Mouse (Mus musculus): ENCODE results near the gene Gm20721. TPM values are rescaled to one million over a fixed set of nuclear protein-coding genes. Genes with fewer than 3 reads are reported as not detected.
"Not testable (repeated sequence)": the region's sequence is repeated elsewhere in the genome, so short reads cannot be mapped to it uniquely, and the experiment has no call there.

The Gm20721 gene
- polyA plus RNA-seq, 1 experiment: 2.9 TPM

DNA sequence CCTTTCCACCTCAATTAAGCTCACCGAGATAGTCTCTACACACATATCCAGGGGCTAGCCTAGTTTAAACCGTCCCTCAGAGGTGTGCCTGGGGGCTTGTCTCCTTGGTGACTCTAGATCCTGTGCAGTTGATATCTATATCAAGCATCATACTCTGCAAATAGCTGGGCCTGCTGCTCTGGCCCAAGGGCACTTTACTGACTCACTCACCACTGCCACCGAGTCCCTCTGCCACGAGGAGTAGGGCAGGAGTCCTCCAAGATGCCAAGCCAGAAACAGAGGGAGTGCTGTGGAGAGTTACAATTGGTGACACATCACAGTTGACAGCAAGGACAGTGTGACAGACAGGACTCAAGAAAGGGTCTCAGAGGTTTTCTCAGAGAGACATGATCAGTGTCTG is 13.1 kb upstream of the Gm20721 start:
- no peaks in the 10 kb centered on the region for H3K27me3 ChIP-seq (ENCODE audit: control insufficient read depth, insufficient read depth, insufficient read length)
- no peaks in the 10 kb centered on the region for H3K79me3 ChIP-seq (ENCODE audit: low read depth)
- TF ChIP-seq CEBPB (IDR thresholded peaks at IDR 0.05; ENCODE audit: low read depth) (no peak), USF1 (IDR thresholded peaks at IDR 0.05; ENCODE audit: low read depth) (no peak), CTCF (IDR thresholded peaks at IDR 0.05; ENCODE audit: control insufficient read depth, insufficient read depth, insufficient read length) (no peak), MYOG (IDR thresholded peaks at IDR 0.05; ENCODE audit: control insufficient read depth, extremely low read depth, insufficient read length) (no peak), MAX (IDR thresholded peaks at IDR 0.05) (no peak), MYOD1 (IDR thresholded peaks at IDR 0.05; ENCODE audit: control insufficient read depth, insufficient read length, low read depth) (no peak), FOSL1 (IDR thresholded peaks at IDR 0.05; ENCODE audit: insufficient read depth, low read length, poor library complexity, severe bottlenecking) (no peak)
- H3ac ChIP-seq (ENCODE audit: control insufficient read depth, insufficient read length, low read depth): no peak overlapping the region
- H3K36me3 ChIP-seq (ENCODE audit: control insufficient read depth, insufficient read depth): no peaks in the 10 kb centered on the region
- H3K4me3 ChIP-seq (ENCODE audit: insufficient read depth, poor library complexity, severe bottlenecking): no peak overlapping the region
- no peaks in the 10 kb centered on the region for H3K79me2 ChIP-seq (ENCODE audit: control insufficient read depth, insufficient read depth)

GRCm38 (mm10) chr2:174358516-174358915 is 12.0 kb upstream of the Gm20721 start:
- H3K27me3 ChIP-seq (ENCODE audit: control insufficient read depth, insufficient read depth, insufficient read length): no peaks in the 10 kb centered on the region
- no peaks in the 10 kb centered on the region for H3K36me3 ChIP-seq (ENCODE audit: control insufficient read depth, insufficient read depth)
- H3K4me3 ChIP-seq (ENCODE audit: insufficient read depth, poor library complexity, severe bottlenecking): no peak overlapping the region
- H3K79me2 ChIP-seq (ENCODE audit: control insufficient read depth, insufficient read depth): no peaks in the 10 kb centered on the region
- H3K79me3 ChIP-seq (ENCODE audit: low read depth): no peaks in the 10 kb centered on the region
- no peak for TF ChIP-seq MYOD1 (IDR thresholded peaks at IDR 0.05; ENCODE audit: control insufficient read depth, insufficient read length, low read depth)
- no peak for TF ChIP-seq FOSL1 (IDR thresholded peaks at IDR 0.05; ENCODE audit: insufficient read depth, low read length, poor library complexity, severe bottlenecking)
- no peak overlapping the region for H3ac ChIP-seq (ENCODE audit: control insufficient read depth, insufficient read length, low read depth)

DNA sequence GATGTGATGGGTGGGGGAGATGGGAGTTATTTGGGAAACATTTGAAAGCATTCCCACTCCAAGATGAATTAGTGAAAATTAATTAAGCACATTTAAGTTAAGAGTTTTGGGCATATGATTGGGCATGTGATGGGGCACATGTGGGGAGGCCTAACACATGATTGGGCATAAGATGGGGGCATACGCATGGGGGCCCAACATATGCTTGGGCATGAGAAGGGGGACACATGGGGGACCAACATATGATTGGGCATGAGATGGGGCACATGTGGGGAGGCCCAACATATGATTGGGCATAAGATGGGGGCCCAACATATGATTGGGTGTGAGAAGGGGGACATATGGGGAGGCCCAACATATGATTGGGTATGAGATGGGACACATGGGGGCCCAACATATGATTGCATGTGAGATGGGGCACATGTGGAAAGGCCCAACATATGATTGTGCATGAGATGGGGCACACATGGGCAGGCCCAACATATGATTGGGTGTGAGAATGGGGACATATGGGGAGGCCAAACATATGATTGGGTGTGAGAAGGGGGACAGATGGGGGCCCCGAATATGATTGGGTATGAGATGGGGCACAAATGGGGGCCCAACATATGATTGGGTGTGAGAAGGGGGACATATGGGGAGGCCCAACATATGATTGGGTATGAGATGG is 622 bp upstream of the Gm20721 start:
- H3K27me3 ChIP-seq (ENCODE audit: control insufficient read depth, insufficient read depth, insufficient read length); H3ac ChIP-seq (ENCODE audit: control insufficient read depth, insufficient read length, low read depth); H3K4me3 ChIP-seq (ENCODE audit: insufficient read depth, poor library complexity, severe bottlenecking): not testable (repeated sequence)
- Histone ChIP-seq H3K79me2 (ENCODE audit: control insufficient read depth, insufficient read depth) (peaks cover 36% of the 10 kb centered on the region), H3K79me3 (ENCODE audit: low read depth) (peaks cover 32% of the 10 kb centered on the region), H3K36me3 (ENCODE audit: control insufficient read depth, insufficient read depth) (peaks cover 45% of the 10 kb centered on the region)

DNA sequence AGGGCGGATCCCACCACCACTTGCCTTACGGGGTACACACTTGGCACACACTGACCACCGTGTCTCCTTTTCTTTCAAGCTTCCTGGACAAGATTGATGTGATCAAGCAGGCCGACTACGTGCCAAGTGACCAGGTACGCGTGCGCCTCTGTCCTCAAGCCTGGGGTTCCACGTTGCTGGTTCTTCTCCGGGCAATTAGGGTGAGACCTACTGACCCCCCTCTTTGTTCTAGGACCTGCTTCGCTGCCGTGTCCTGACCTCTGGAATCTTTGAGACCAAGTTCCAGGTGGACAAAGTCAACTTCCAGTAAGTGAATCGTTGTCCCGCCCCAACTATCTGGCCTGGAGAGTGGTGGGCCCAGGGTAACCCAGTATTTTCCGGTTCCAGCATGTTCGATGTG is 1.5 kb downstream of the Gm20721 start:
- TF ChIP-seq MAX (IDR thresholded peaks at IDR 0.05): no peak
- no peak for TF ChIP-seq CEBPB (IDR thresholded peaks at IDR 0.05; ENCODE audit: low read depth)
- no peak for TF ChIP-seq MYOG (IDR thresholded peaks at IDR 0.05; ENCODE audit: control insufficient read depth, extremely low read depth, insufficient read length)
- no peak for TF ChIP-seq MYOD1 (IDR thresholded peaks at IDR 0.05; ENCODE audit: control insufficient read depth, insufficient read length, low read depth)
- TF ChIP-seq CTCF (IDR thresholded peaks at IDR 0.05; ENCODE audit: control insufficient read depth, insufficient read depth, insufficient read length): no peak
- no peak for TF ChIP-seq USF1 (IDR thresholded peaks at IDR 0.05; ENCODE audit: low read depth)
- TF ChIP-seq FOSL1 (IDR thresholded peaks at IDR 0.05; ENCODE audit: insufficient read depth, low read length, poor library complexity, severe bottlenecking): no peak

GRCm38 (mm10) chr2:174344003-174344655 is 2.4 kb downstream of the Gm20721 start:
- no peak for TF ChIP-seq MYOG (IDR thresholded peaks at IDR 0.05; ENCODE audit: control insufficient read depth, extremely low read depth, insufficient read length)
- no peak for TF ChIP-seq MAX (IDR thresholded peaks at IDR 0.05)
- TF ChIP-seq CEBPB (IDR thresholded peaks at IDR 0.05; ENCODE audit: low read depth): no peak
- TF ChIP-seq USF1 (IDR thresholded peaks at IDR 0.05; ENCODE audit: low read depth): peak; percentile 43
- TF ChIP-seq CTCF (IDR thresholded peaks at IDR 0.05; ENCODE audit: control insufficient read depth, insufficient read depth, insufficient read length): no peak
- no peaks in the 10 kb centered on the region for H3K27me3 ChIP-seq (ENCODE audit: control insufficient read depth, insufficient read depth, insufficient read length)

More for the DNA sequence above, 1.5 kb downstream of the Gm20721 start:
- no peak overlapping the region for H3ac ChIP-seq (ENCODE audit: control insufficient read depth, insufficient read length, low read depth)
- no peaks in the 10 kb centered on the region for H3K27me3 ChIP-seq (ENCODE audit: control insufficient read depth, insufficient read depth, insufficient read length)
- peaks cover 58% of the 10 kb centered on the region for H3K79me2 ChIP-seq (ENCODE audit: control insufficient read depth, insufficient read depth)
- H3K79me3 ChIP-seq (ENCODE audit: low read depth): peaks cover 53% of the 10 kb centered on the region
- H3K36me3 ChIP-seq (ENCODE audit: control insufficient read depth, insufficient read depth): peaks cover 63% of the 10 kb centered on the region
- no peak overlapping the region for H3K4me3 ChIP-seq (ENCODE audit: insufficient read depth, poor library complexity, severe bottlenecking)

DNA sequence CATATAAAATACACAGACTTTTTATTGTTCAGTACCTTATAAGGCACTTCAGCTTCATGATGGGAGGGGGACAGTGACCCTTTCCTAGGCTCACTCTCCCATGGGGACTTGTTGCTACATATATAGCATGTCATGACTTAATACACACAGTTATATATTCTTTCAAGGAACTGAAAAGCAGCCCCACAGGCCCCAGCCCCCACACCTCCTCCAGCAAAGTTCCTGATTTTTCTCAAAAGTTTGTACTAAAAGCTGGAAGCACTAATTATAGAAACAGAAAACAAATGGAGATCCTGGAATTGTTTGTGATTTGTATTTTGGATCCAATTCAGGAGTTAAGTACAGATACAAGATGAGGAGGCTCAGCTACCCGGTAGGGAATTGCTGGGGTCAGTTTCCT is 2.9 kb downstream of the Gm20721 start:
- Histone ChIP-seq H3K79me3 (ENCODE audit: low read depth) (peaks cover 68% of the 10 kb centered on the region), H3K4me3 (ENCODE audit: insufficient read depth, poor library complexity, severe bottlenecking) (no peak overlapping the region)

More at GRCm38 (mm10) chr2:174344003-174344655, 2.4 kb downstream of the Gm20721 start:
- Histone ChIP-seq H3K79me3 (ENCODE audit: low read depth) (peaks cover 62% of the 10 kb centered on the region), H3ac (ENCODE audit: control insufficient read depth, insufficient read length, low read depth) (no peak overlapping the region), H3K4me3 (ENCODE audit: insufficient read depth, poor library complexity, severe bottlenecking) (no peak overlapping the region), H3K36me3 (ENCODE audit: control insufficient read depth, insufficient read depth) (peaks cover 66% of the 10 kb centered on the region), H3K79me2 (ENCODE audit: control insufficient read depth, insufficient read depth) (peaks cover 66% of the 10 kb centered on the region)

More for the DNA sequence above, 2.9 kb downstream of the Gm20721 start:
- TF ChIP-seq FOSL1 (IDR thresholded peaks at IDR 0.05; ENCODE audit: insufficient read depth, low read length, poor library complexity, severe bottlenecking) (no peak), MAX (IDR thresholded peaks at IDR 0.05) (no peak)
- Histone ChIP-seq H3K79me2 (ENCODE audit: control insufficient read depth, insufficient read depth) (peaks cover 72% of the 10 kb centered on the region), H3K36me3 (ENCODE audit: control insufficient read depth, insufficient read depth) (peaks cover 72% of the 10 kb centered on the region), H3K27me3 (ENCODE audit: control insufficient read depth, insufficient read depth, insufficient read length) (no peaks in the 10 kb centered on the region), H3ac (ENCODE audit: control insufficient read depth, insufficient read length, low read depth) (no peak overlapping the region)
